Mouse (Mus musculus) naive thymus-derived CD4-positive, alpha-beta T cell, adult 2 months (primary cell): ENCODE measurements around the gene Pdzph1.

Experiments used
- DNase-seq: peaks from one replicate; pipeline ENCODE4 v3.0.0-alpha.2; 2011; ENCODE audit warnings: low read depth

Gene Pdzph1

DNA sequence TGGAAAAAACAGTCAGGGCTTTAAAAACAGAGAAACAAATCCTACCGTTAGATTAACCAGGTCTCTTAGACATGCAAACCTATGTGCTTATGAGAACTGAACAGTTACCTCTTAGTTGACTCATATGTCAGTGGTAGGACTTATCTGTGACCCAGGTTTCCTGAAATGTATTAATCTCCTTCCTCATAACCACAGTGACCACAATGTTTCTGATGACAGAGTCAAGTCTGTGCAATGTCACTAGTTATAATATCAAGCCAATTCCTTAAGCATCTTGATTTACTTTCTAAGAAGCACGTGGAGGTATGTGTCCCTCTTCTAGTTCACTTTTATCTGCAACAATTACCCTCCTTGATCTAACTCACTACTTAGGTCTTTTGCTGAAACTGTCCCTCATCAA lies 68.4 kb downstream of the Pdzph1 start:
- DNase-seq, result no peak

DNA sequence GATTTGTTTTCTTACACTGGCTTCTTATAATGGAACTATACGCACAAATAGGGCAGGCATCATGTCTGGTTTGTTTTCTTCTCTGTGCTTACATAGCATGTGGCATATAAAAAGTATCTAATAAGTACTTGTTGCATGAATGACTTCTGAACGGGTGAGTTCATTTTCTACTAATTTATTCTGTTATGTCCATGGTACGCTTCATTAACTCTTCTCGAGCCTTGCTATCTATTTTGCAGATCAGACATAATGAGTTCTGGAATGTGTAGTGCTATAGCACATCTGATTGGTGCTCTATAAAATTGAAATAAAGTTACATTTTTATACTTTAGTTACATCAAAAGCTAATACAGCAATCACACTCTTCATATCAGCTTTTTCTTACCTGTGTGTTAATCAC lies 71.2 kb downstream of the Pdzph1 start:
- no peak for DNase-seq

DNA sequence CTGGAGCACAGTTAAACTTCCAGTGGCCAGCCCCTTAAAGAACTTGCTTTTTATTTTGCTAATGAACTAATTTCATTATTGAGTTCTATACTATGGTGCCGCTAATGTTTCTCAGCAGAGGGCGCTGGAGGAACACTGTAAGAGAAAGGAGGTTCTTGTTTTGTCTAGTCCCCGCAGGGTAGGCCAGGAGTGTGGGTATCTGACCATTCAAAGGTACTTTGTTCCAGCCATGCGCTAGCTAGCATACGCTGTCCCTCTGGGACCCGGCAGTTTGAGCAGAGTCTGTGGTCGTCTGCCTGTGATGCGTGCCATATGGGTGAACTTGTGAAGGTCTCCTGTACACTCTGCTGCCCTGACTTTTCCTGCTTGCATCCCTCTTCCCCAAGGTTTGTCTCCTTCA lies 72.1 kb downstream of the Pdzph1 start:
- no peak for DNase-seq

DNA sequence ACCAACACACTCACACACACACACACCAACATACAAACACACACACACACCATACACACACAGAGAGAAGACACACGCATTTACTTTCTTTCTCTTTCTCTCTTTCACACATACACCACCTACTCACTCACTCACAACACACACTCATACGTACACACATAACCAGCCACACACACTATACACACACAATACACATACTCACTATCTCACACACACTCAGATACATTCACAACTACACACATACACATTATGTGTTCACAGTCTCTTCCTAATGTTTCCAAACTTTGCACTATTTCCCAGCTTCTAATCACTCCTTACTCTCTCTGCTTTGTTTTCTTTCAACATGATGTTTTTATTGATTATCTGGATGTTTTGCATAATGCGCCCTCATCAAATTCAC lies 72.6 kb downstream of the Pdzph1 start:
- DNase-seq, result no peak

DNA sequence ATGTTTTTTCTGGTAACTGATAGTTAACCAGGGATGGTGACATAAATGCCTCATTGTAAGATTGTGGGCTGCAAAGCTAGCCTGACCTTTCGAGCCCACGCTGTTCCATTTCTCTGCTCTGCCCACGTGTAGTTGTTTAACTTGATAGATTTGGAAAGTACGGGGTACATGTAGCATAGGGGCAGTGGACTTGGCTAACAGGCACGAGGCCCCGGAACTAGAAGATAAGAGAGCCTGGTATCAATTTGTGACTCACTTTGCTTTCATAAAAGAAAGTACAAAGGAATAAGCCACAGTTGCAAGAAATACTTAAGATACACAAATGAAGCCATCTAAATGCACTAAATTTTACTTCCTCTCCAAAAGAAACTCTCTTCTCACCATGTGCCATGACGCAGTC lies 79.6 kb downstream of the Pdzph1 start:
- DNase-seq, result no peak

DNA sequence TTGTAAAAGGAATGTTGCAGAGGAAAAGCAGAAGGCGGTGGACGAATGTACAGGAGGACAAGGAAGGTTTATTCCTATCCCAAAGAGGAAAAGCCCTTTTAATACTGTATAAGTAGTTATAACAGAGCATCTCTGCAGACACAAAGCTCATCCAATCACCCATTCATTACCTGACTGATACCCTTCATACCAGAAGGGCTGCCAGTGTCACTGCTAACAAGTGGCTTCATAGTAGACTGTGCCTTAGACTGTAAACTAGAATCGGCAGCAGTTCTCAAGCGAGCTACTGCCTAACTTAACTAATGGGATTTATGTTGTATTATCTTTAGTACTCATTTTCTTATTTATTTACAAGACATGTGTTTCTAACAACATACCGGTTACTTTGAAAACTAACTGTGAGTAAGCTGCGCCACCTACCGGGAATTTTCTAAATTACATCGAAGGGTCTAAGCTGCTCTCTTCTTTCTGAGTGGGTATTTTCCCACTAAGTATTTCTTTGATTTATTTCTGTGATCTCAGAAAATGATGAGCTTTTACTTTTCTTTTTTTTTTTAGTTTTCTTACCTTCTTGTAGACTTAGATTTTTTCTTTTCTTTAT lies 82.0 kb downstream of the Pdzph1 start:
- peak; percentile 15 for DNase-seq

DNA sequence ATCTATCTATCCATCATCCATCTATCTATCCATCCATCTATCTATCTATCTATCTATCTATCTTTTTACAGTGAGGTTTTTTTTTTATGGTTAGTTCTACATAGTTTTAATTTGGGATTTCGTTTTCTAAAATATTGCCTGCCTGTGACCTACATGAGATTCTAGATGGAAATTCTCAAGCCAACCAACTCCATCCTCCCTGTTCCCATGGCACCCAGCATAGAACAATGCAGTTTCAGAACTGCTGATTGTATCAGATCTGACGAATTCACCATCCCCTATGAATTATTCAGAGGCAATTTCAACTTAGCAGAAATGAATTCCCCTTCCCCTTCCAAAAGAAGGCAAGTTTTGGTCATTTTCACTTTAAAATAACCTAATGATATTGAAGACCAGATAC lies 85.2 kb downstream of the Pdzph1 start:
- no peak for DNase-seq

DNA sequence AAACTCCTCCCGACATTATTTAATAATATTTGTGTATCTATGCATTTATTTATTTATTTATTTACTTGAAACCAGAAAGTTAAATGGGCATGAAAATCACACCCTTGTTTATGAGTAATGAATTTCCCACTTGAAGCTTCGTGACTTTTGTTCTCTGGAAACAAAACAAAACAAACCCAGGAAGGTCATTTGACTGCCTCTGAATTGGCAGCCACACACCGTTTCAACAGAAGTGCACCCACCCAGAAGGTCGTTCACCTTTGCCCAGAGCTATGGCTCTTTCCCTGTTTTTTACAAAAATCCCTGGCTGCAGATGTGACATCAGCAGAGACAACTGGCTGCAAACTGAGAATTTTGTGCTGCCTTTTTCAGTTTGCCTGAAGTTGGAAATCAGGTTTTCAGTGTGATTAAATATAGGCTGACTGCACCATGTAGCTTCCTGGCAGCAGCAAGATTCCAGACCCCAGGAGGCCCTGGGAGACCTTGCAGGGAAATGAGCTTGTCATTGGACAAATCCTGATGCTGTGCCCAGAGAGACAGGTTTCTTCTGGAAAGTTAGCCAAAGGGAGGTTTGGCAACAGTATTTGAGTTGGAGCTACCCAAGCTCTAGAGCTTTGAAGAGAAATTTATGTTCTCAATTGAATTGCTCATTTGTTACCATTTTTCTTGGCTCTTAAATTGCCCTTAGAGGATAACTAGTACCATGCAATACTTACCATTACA lies 99.5 kb downstream of the Pdzph1 start:
- DNase-seq, result no peak

DNA sequence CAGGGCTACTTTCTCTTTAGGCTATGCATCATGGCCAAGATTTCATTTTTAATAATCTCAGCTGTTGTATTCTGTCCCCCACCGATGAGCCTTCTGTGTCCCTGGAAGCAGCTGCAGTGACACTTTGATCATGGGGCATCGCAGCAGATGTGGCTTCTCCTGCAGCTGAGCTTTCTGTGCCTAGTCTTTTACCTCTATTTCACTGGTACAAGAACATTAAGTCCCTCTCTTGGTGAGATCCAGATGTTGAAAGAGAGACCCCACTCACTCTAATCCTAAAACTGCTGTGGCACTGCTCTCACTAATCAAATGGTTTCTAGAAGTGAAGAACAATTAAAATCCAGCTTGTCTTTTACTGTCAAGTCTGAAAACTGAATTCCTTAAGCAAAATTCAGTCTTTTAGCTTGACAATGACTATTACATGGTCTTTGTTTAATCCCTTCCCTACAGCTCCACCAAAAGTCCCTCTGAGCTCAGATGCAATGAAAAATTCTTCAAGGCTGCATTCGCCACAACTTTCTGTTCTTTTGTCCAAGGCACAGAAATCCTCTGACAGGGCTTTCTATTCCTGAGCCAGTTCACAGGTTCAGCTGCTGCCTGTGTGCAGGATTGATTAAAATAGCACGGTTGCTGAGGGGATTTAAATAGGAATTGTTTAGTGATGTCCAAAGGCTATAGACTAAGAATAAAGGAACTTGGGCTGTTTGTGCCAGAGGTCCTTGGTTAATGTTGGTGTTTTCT lies 101.1 kb downstream of the Pdzph1 start:
- no peak for DNase-seq

DNA sequence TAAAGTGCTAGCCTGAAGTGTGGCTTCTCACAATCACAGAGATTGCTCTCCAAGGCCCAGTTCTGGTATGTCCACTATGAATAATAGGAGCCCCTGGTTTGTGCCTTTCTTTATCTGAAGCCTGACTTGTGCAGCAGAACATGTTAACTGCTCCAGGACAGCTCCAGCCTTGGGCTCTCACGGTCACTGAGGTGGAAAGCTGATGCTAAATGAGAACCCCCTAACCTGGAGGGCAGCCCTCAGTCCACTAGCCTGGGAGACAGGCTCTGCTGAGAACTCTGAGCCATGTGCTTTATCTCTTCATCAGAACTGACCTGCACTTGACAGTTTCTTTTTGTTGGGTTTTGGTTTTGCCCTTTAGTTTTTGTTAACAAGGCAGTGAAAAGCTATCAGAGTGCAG lies 106.8 kb downstream of the Pdzph1 start:
- no peak for DNase-seq

DNA sequence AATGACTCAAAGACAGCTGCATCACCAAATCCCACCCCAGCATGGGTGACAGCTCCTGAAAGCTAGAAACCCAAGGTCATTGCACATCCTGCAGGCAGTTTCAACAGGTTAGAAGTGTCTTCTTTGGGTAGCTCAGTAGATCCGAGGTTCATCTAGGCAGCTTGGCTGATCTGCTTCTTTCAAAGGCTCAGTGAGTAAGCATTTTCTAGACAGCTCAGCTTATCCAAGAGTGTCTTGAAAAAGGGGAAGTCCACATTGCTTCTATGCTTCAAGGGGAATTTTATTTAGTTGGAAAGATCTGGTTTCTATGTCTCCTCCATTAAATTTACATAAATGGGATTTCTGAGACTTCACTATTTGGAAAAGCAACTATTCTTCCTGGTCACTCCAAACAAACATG lies 117.8 kb downstream of the Pdzph1 start:
- no peak for DNase-seq

DNA sequence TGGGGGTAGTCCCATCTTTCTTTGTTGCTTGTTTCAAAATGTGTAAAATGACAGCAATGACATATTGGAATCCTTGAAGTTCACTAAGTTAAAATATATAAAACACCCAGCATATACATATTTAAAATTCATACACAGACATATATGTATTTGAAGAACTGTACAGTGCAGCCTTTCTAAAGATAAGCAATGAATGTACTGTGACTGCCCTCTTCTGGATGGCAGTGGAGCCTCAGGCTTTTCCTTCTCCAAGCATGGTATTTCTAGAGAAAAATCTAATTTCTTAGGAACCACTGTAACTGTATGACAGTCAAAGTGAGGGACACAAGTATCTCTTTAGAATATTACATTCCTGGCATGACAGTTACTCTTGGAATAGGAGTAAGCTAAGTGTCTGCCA lies 120.4 kb downstream of the Pdzph1 start:
- DNase-seq, result no peak
